Mouse (Mus musculus): ENCODE measurements around the gene Tmem97.
"Not testable (repeated sequence)": the region's sequence is repeated elsewhere in the genome, so short reads cannot be mapped to it uniquely, and the experiment has no call there.

Tmem97 gene

DNA sequence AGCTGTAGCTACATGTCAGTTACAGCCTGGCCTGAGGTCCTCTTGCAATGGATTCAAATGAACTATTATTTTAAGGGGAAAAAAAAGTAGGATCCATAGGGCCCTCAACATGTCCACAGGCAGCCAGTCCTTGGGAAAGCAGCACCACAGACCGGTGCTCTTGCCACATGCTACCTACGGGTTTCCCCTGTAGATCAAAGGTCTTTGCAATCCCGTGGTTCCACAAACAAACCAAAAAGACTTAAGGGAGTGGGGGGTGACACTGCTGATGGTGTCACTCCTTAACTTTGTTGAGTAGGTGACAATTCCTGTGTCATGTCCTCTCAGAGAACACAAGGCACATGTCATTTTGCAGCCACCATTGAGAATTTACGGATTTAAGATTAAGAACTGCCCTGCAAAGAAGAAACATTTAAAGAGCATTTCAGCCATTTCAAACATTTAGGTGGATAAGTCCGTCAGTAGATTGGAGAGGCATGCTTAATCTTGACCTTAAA lies 1.0 kb downstream of the Tmem97 start:
- no peak for DNase-seq

DNA sequence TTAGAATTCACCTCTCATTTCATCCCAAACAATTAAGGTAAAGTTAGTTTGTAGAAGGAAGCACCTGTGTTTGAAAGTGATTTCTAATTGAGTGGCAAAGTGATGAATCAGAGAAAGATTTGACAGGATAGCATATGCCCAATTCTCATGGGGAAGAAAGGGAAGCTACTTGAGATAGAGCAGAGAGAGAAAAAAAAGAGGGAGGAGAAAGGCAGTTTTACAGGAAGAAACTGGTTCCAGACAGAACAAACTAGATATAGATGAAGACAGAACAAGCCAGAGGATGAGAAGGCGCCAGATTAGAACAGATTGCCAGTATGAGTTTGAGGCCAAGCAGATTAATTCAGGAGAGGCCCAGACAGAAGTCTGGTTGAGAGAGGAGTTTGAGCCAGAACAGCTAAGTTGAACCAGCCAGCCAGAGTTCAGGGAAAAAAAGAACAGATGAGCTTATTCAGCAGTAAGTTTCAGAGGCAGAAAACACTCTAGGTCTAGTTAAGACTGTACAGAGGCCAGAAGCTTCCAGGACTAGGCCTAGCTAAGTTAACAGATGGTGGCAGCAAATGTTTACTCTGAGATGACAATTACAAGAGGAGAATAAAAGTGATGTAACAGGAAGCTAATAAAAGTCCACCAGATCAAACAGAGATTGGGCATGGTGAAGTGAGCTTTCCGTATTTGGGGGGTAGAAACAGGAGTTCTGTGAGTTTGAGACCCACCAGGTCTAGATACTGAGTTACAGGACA lies 2.7 kb downstream of the Tmem97 start:
- no peak for DNase-seq

DNA sequence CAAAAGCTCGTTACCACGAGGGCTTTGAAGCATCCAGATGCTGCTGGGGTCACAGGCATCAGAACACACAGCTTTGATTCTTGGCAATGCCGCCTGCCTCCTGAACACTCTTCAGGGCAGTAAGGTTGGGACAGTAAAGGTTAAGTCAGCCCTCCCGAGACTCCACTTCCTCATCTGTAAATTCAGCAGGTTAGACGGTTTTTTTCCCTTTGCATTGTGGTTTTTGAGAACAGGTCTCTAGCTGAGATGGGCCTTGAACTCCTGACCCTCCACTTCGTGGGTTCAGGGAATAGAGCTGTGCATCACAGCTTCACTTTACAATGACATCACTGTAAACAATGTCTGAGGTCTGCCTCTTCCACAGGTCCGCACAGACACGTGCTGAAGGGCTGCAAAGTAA lies 5.4 kb downstream of the Tmem97 start:
- DNase-seq = no peak

DNA sequence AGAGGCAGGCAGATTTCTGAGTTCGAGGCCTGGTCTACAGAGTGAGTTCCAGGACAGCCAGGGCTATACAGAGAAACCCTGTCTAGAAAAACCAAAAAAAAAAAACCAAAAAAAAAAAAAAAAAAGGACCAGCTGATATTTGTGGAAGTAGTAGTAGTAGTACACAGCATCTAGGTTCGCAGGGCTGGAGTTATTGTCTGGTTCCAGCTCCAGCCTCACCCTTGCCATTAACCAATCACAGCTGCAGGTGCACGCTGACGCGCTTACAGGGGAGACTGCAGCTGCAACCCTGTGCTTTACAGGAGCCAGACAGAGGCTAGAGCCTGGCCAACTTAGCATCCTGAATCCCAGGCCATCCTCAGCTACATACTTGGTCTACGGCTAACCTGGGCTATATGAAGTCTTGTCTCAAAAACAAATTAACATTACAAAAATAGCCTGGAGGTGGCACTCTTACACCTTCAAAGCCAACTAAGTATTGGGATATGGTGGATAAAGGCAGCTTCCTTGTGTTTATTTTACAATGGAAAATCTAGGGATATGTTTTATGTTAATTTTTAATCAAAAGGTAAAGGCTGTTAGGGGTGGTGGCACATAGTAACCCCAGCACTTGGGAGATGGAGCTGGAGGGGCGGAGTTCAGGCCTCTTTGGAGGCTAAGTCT lies 6.0 kb downstream of the Tmem97 start:
- DNase-seq = no peak

DNA sequence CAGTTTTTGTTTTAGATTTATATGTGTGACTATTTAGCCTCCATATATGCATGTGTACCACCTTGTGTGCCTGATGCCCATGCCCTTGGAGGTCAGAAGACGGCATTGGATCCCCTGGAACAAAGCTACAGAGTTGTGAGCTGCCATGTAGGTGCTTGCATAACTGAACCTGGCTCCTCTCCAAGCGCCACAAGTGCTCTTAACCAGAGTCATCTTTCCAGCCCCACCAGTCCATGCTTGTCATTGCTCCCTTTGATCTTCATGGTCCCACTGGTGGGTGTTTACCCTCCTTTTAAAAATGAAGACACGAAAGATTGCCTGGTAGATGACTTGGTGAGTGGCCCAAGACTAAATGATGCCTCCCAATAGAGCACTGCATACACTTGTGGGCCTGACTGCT lies 10.2 kb downstream of the Tmem97 start:
- DNase-seq = no peak

DNA sequence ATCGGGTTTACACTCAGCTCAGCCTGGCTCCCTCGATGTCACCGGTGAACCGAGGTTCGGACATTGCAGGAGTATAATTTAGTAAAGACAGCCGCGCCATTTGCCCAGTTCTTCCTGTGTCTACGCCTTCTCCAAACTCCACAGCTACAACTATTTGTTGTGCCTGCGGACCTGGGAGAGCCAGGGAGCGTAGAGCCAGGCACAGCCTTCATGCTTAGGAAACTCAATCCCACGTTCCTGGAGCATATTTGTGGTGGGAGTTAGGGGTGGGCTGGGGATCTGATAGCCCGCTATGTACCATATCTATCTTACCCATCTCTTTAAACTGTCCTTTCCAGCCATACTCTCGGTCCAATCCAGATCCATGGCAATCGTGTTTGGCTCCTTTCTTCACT lies 13.9 kb downstream of the Tmem97 start:
- no peak for DNase-seq

DNA sequence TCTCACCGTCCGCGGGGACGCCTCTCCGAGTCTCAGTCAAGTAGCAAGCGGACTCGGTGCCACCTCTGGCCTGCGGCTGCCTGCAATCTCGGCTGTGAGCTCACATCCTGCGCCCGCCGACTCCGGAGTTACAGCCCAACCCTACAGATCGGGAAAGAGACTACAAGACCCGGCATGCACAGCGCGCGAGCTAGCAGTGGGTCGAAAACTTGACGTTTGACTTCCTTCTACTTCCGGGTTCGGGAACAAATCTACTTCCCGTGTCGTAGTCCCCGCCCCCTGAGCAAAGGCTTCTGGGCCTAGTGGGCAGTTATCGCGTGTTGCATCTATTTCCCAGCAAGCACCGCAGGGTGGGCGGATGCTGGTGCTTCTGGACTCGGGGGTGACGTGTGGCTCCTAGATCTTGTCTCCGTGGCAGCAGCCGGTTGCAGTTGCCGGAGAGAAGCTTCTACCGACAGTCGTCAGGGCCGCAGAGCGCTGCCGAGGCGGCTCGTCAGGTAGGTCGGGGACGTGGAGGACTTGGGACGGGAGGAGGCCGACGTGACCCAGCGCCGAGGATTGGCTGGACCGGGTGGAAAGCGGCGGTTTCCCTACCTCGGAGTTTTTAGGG lies 14.4 kb downstream of the Tmem97 start, which contains the start of the genes Tnfaip1 and Ift20:
TSS of gene Tnfaip1 (minus strand) at position 253 of the 610 bp plus-strand sequence.
TSS of gene Ift20 (plus strand) at position 282 of the 610 bp plus-strand sequence.
- DNase-seq = peak; percentile 99

DNA sequence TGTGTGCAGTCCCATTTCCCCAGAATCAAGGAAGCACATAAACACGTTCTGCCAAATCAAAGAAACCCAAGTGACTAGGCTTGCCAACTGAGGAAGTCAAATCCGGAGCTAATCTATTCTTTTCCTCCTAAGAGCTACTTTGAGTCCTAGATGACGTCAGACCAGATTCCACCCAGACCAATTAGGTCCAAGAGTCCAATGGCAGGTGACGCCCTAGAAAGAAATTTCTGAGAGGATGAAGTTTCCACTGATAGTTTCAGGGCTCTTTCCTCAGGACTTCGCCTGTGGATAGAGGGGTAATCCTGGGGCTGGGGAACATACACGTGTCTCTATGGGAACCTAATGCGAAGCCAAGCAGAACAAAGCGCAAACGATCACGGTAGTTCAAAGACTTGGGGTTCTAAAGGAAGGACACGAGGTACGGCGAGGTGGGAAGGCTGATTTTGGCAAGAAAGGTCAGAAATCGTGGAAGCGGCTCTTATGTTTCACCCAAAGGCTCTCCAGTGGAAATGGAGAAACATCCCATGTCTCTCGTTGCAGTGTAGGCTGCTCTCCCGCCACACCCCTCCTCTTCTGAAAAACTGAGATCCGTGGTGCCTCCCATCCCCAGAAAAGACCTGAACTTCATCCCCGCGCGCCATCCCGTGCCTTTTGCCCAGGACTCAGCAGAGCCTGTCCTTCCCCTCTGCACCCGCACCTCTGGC lies 15.0 kb downstream of the Tmem97 start:
- peak; percentile 82 for DNase-seq

DNA sequence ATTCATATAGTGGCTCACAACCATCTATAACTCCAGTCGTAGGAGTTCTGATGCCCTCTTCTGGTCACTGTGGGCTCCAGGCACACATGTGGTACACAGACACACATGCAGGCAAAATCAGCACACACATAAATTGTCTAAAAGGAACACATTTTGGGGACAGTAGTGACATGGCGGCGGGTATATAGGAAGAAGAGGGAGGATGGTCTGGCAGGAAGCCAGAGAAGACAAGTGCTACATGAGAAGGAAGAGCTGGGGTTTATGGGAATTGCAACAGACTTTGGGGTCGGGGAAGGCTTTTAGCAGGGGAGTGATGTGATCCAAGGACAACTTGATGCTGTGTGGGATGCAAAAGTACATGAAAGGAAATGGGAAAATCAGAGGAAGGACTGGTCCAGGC lies 16.1 kb downstream of the Tmem97 start:
- DNase-seq = no peak

DNA sequence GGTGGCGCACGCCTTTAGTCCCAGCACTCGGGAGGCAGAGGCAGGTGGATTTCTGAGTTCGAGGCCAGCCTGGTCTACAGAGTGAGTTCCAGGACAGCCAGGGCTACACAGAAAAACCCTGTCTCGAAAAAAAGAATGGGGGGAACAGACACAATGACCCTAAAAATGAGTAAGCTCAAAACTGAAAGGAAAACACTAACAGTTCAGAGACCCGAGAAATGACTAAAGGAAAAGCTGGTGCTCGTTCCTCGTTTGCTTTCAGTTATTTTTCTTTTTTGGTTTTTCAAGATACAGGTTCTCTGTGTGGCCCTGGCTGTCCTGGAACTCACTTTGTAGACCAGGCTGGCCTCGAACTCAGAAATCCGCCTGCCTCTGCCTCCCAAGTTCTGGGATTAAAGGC lies 19.1 kb downstream of the Tmem97 start:
- not testable (repeated sequence) for DNase-seq

DNA sequence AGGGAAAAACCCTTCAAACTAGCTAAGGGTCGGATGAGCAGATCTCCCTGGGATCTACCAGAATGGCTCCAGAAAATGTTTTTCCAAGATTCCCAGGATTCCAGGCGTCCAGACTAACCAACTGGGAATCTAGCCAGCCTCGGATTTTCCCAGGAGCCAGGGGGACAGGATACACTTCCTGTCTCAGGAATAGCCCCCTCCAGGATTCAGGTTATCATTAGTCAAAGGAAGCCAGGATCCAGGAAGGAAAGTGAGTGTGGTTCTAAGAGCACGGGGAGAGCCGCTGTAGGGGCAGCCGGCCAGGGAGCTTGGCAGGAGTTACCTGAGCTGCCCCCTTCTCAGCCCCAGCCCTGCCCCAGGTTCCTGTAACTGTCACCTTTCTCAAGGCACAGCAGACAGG lies 19.5 kb downstream of the Tmem97 start:
- DNase-seq = peak; percentile 78

DNA sequence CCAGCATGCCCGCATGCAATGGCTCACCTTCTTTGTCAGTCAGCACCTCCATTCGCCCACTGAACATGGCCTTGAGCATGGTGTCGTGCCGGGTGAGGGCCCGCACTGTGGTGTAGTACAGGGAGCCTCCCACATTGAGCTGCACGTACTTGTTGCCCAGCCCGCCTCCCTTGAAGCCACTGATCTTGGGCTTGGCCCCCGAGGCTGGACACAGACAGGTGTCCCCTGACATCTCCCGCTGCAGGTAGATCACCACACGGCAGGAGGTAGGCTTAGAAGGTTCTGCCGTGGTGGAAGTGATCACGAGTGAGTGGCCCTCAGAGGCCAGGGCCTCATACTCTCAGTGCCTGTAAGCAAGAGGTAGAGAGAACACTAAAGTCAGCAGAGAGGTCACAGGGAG lies 20.6 kb downstream of the Tmem97 start:
- no peak for DNase-seq

DNA sequence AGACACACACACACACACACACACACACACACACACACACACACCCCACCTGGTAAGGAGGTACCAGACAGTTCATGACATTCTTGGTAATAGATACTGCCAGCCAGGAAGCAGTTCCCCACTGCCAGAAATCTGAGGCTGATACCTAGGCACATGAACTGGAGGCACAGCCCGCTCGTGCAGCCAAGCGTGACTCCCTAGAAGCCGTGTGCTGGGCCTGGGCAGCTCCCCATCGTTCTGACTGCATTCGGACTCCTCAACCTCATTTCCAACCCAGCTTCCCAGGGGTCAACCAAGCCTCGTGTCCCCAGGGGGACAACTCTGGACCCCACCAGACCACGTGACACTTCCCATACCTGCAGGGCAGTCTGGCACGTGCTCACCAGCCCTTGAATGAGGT lies 21.9 kb downstream of the Tmem97 start:
- DNase-seq = no peak

DNA sequence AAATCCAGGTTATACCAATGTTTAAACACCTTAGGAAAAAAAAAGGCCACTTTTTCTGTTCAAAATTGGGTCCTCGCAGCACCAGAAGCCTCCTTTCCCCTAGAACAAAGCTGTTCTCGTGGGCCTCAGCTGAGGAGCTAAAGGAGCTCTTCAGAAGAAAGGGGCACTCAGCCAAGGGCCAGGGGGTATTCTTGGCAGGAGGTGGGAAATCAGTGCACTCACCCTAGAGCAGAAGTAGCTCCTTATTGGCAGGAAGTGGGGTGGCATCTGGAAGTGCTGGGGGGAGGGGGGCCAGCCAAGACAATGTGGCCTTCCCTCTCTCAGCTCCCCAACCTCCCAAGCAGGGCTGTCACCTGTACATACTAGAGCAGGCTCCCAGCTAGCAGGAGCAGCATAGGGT lies 25.7 kb downstream of the Tmem97 start:
- DNase-seq = no peak

DNA sequence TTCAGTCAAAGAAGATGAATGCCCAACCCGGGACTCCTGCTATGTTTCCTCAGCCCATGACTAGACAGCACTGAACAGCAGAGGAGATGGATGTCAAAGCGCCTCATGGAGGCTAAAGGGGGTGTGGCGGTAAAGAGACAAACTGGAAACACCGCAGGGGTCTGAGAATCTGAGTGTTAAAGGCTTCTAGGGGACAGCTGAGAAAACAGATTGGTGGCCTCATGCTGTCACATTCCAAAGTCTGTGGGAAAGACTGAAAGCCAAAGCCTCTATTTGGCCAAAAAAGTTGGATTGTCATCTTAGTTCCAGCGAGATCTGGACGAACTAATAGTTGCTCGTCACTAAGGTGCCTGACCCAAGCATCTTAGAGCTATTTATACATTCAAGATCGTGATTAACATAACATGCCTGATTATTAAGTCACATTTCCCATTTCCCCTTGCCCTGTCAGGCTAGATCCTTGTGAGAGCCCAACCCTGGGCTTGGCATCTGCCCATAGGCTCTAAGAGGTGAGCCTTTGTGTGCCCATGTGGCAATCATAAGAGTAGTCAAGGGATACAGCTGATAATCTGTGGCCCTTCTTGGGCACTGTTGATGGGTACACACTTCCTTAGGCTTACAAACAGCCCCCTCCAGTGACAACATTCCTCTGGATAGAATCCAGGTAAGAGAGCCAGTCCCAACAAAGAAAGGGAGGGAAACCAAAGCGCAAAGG lies 27.2 kb downstream of the Tmem97 start:
- DNase-seq = no peak

DNA sequence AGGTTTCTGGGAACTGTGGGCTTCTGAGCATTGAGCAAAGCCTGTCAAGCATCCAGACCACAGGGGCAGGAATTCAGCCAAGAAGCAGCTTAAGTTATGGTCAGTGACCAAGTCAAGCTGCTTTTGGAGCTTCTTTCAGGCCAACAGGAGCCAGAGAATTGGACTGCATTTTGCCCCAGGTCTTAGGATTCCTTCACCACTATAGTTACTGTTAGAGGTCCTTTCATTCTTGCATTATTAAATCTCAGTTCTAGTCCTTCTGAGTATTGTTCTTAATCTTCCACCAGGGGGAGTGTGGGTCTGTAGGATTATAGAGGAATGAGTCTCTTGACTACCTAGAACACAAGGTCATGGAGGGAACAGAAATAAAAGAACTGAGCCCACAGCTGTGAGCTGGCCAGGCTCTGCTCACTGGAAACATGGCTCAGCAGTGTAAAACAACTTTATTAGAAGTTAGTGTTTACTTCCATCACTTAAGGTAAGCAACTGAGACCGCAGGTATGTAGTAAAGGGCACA lies 28.0 kb downstream of the Tmem97 start:
- DNase-seq = peak; percentile 62

DNA sequence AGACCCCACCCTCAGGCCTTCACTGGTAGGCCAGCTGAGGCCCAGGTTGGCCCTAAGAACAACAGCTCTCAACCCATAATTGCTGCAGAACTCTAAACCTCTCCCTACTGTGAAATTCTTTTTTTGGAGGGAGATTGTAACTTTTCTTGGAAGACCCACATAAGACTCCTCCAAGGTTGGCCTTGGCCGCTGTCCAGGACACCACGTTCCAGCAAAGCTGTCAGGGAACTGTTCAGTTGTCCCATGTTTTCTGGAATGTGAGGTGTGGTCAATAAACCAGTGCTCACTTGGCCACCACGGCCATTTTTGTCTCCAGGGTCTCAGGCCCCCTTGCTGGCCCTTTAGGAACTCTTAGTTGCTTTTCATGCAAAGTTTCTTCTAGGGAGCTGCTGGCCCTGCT lies 28.7 kb downstream of the Tmem97 start:
- DNase-seq = no peak

DNA sequence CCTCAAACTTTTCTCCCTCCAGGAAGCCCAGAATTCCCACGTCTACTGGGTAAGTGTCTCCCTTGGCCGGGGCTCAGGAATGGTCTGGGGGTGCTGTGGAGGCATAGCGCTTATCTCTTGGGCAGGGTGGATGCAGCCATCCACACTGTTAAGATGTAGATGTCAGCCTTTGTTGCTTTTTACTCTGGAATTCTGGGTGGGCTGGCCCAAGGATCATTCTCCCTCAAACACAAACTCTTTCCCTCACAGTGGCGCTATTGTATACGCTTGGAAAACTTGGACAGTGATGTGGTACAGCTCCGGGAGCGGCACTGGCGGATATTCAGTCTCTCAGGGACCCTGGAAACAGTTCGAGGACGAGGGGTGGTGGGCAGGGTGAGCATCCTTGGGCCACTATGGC lies 31.6 kb downstream of the Tmem97 start:
- no peak for DNase-seq

DNA sequence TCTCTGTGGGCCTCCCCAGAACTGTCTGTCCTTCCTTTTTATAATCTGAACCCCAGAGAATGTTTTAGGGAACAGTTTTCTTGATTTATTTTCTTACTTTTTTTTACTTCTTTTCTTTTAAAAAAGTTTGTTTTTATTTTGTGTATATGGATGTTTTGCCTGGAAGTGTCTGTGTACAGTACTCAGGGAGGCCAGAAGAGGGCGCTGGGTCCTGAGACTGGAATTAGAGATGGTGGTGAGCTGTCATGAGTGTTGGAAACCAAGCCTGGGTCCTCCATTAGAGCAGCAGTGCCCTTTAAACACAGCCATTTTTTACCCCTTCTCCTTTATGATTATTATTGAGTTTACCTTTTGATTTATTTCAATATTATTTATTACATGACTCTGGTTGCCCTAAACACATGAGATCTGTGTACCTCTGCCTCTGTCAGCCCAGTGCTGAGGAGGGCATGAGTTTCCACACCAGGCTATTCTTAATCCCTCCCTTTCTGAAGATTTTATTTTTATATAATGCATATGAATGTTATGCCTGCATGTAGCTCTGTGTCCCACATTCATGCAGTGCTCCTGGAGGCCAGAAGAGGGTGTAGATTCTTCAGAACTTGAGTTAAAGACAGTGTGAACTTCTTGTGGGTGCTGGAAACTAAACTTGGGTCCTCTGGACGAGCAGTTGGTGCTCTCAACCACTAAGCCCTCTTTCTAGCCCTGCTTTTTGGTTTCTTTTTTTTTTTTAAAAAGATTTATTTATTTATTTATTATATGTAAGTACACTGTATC lies 34.8 kb downstream of the Tmem97 start:
- no peak for DNase-seq

DNA sequence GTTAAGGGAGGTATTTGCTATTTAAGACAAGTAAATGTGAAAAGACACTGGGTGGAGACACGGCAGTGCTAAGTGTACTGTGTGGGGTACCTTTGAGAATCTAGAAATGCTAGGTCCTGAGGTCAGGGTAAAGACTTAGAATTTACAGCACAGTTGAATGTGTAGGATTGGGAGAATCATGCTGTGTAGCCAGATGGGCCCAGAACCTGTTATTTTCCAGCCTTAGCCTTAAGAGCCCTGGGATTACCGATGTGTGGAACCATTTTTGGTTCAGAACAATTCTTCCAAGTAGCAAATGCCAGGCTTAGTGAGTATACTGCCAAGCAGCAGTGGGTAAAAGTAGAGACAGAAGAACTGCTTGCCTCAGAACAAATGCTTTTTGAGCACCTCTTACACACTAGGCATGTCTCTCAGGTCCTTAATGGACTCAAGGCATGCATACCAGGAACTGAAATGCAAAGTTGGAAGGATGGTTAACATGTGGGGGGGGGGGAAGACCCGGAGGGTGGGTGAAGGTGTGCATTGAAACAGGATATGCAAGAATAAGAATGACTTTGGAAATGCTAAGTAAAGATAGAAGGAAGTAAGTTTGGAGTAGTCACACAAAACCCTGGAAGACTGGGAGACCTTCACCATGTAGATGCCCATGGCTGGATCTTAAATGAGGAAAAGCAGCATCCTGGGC lies 37.3 kb downstream of the Tmem97 start:
- DNase-seq = no peak
